Mouse (Mus musculus): Measurements from ENCODE around the gene Gpld1. TPM values are rescaled to one million over a fixed set of nuclear protein-coding genes. Genes with fewer than 3 reads are reported as not detected.

Gpld1 gene
- polyA plus RNA-seq, 1 experiment from 2014 or later: 0.49 TPM

GRCm38 (mm10) chr13:25024655-25025054, 81.7 kb downstream of the Gpld1 start:
- H3K27ac ChIP-seq (replicated peaks; ENCODE audit: low read depth, low read length): no peak overlapping the region
- no peak overlapping the region for H3K9ac ChIP-seq (replicated peaks; ENCODE audit: low read length)
- WGBS: 22% methylated on average over 2 of the region's 2 CpGs
- no peaks in the 10 kb centered on the region for H3K4me1 ChIP-seq (ENCODE audit: control insufficient read depth, insufficient read depth, low read length)
- H3K27me3 ChIP-seq (ENCODE audit: control insufficient read depth, insufficient read depth, low read length): no peaks in the 10 kb centered on the region
- no peak for ATAC-seq (replicated peaks; ENCODE audit: insufficient number of reproducible peaks, low FRiP score, low TSS enrichment, low read depth)
- peak; percentile 67 for DNase-seq (ENCODE audit: low spot score)
- no peaks in the 10 kb centered on the region for H3K9me3 ChIP-seq (replicated peaks; ENCODE audit: control insufficient read depth, low read length)
- H3K36me3 ChIP-seq (replicated peaks; ENCODE audit: control insufficient read depth, insufficient read depth, low read depth, low read length): no peaks in the 10 kb centered on the region
- H3K4me2 ChIP-seq (ENCODE audit: low read depth, low read length): no peak overlapping the region
- no peak overlapping the region for H3K4me3 ChIP-seq (ENCODE audit: low read depth, low read length)

- no peaks in the 10 kb centered on the region for H3K27me3 ChIP-seq (ENCODE audit: control insufficient read depth, insufficient read depth, low read length)
- no peaks in the 10 kb centered on the region for H3K9me3 ChIP-seq (replicated peaks; ENCODE audit: control insufficient read depth, low read length)
- H3K27ac ChIP-seq (replicated peaks; ENCODE audit: low read depth, low read length): no peak overlapping the region
- 86% methylated on average over 6 of the region's 6 CpGs for WGBS
- no peak overlapping the region for H3K9ac ChIP-seq (replicated peaks; ENCODE audit: low read length)
- H3K4me3 ChIP-seq (ENCODE audit: low read depth, low read length): no peak overlapping the region
- no peak overlapping the region for H3K4me2 ChIP-seq (ENCODE audit: low read depth, low read length)
- ATAC-seq (replicated peaks; ENCODE audit: insufficient number of reproducible peaks, low FRiP score, low TSS enrichment, low read depth): no peak
- no peaks in the 10 kb centered on the region for H3K36me3 ChIP-seq (replicated peaks; ENCODE audit: control insufficient read depth, insufficient read depth, low read depth, low read length)
- no peaks in the 10 kb centered on the region for H3K4me1 ChIP-seq (ENCODE audit: control insufficient read depth, insufficient read depth, low read length)
- DNase-seq (ENCODE audit: low spot score): no peak
Measured at GRCm38 (mm10) chr13:25026409-25027113, 83.6 kb downstream of the Gpld1 start.

DNA sequence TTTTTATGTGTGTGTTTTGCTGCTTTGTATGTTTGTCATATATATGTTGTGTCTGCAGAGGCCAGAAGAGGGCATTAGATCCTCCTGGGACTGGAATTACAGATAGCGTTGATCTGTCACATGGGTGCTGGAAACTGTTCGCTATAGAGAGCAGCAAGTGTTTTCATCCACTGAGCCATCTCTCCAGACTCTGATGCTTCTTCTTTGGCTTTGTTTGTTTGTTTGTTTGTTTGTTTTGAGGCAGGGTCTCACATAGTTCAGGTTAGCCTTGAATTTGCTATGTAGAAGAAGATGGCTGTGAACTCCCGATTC, 84.1 kb downstream of the Gpld1 start:
- H3K4me3 ChIP-seq (ENCODE audit: low read depth, low read length): no peak overlapping the region
- H3K36me3 ChIP-seq (replicated peaks; ENCODE audit: control insufficient read depth, insufficient read depth, low read depth, low read length): no peaks in the 10 kb centered on the region
- H3K4me2 ChIP-seq (ENCODE audit: low read depth, low read length): no peak overlapping the region
- WGBS: 82% methylated on average over 3 of the region's 3 CpGs
- no peaks in the 10 kb centered on the region for H3K4me1 ChIP-seq (ENCODE audit: control insufficient read depth, insufficient read depth, low read length)
- H3K9ac ChIP-seq (replicated peaks; ENCODE audit: low read length): no peak overlapping the region
- no peaks in the 10 kb centered on the region for H3K9me3 ChIP-seq (replicated peaks; ENCODE audit: control insufficient read depth, low read length)
- no peaks in the 10 kb centered on the region for H3K27me3 ChIP-seq (ENCODE audit: control insufficient read depth, insufficient read depth, low read length)
- H3K27ac ChIP-seq (replicated peaks; ENCODE audit: low read depth, low read length): no peak overlapping the region
- DNase-seq (ENCODE audit: low spot score) (no peak), ATAC-seq (replicated peaks; ENCODE audit: insufficient number of reproducible peaks, low FRiP score, low TSS enrichment, low read depth) (no peak)

GRCm38 (mm10) chr13:25039488-25039887, 96.5 kb downstream of the Gpld1 start:
- H3K27me3 ChIP-seq (ENCODE audit: control insufficient read depth, insufficient read depth, low read length): no peaks in the 10 kb centered on the region
- no peaks in the 10 kb centered on the region for H3K4me1 ChIP-seq (ENCODE audit: control insufficient read depth, insufficient read depth, low read length)
- DNase-seq (ENCODE audit: low spot score) (no peak), ATAC-seq (replicated peaks; ENCODE audit: insufficient number of reproducible peaks, low FRiP score, low TSS enrichment, low read depth) (no peak)
- H3K36me3 ChIP-seq (replicated peaks; ENCODE audit: control insufficient read depth, insufficient read depth, low read depth, low read length): no peaks in the 10 kb centered on the region
- 66% methylated on average over 2 of the region's 2 CpGs for WGBS
- no peak overlapping the region for H3K9ac ChIP-seq (replicated peaks; ENCODE audit: low read length)
- no peak overlapping the region for H3K27ac ChIP-seq (replicated peaks; ENCODE audit: low read depth, low read length)
- H3K4me3 ChIP-seq (ENCODE audit: low read depth, low read length): no peak overlapping the region
- no peaks in the 10 kb centered on the region for H3K9me3 ChIP-seq (replicated peaks; ENCODE audit: control insufficient read depth, low read length)
- H3K4me2 ChIP-seq (ENCODE audit: low read depth, low read length): no peak overlapping the region

Other genes starting within 250 kb of the Gpld1 start
- gene Armh2, start 201.9 kb upstream of the Gpld1 start, polyA plus RNA-seq (2014; fragmentation: Nextera tagmentation; extraction: Ambion mirVana): not detected in 2 replicates
- 154 and 172 TPM in 2 replicates for gene Gmnn, start 181.2 kb upstream of the Gpld1 start, polyA plus RNA-seq (2014; fragmentation: Nextera tagmentation; extraction: Ambion mirVana)
- 21.0 and 21.2 TPM in 2 replicates for gene BC005537, start 141.5 kb upstream of the Gpld1 start, polyA plus RNA-seq (2014; fragmentation: Nextera tagmentation; extraction: Ambion mirVana)
- gene Acot13, start 111.6 kb upstream of the Gpld1 start, polyA plus RNA-seq (2014; fragmentation: Nextera tagmentation; extraction: Ambion mirVana): 71.0 and 72.3 TPM in 2 replicates
- 75.9 and 83.7 TPM in 2 replicates for gene Tdp2, start 111.5 kb upstream of the Gpld1 start, polyA plus RNA-seq (2014; fragmentation: Nextera tagmentation; extraction: Ambion mirVana)
- 0.22 and 0.34 TPM in 2 replicates for gene D130043K22Rik, start 98.0 kb upstream of the Gpld1 start, polyA plus RNA-seq (2014; fragmentation: Nextera tagmentation; extraction: Ambion mirVana)
- gene Aldh5a1, start 5.5 kb upstream of the Gpld1 start, polyA plus RNA-seq (2014; fragmentation: Nextera tagmentation; extraction: Ambion mirVana): 7.5 and 7.8 TPM in 2 replicates
- 23.5 and 29.2 TPM in 2 replicates for gene Mrs2, start 77.2 kb downstream of the Gpld1 start, polyA plus RNA-seq (2014; fragmentation: Nextera tagmentation; extraction: Ambion mirVana)
- gene Dcdc2a, start 112.9 kb downstream of the Gpld1 start, polyA plus RNA-seq (2014; fragmentation: Nextera tagmentation; extraction: Ambion mirVana): 1.7 and 1.9 TPM in 2 replicates

Measured in embryonic facial prominence, embryonic 11.5 days (tissue).